Mouse (Mus musculus) midbrain, embryonic 14.5 days (tissue): ENCODE results near the gene Pip5kl1. TPM values are rescaled to one million over a fixed set of nuclear protein-coding genes. Genes with fewer than 3 reads are reported as not detected.

ENCODE experiments used
- ATAC-seq: fragments of 200-750 bp; cut with Nextera tagmentation; 2 replicates; pipeline ENCODE4 v1.8.0; 2017; ENCODE audit warnings: moderate number of reproducible peaks, moderate library complexity; ENCODE audit not compliant: low FRiP score, low TSS enrichment
- DNase-seq: peaks from one replicate; pipeline ENCODE4 v3.0.0-alpha.2; 2015
- H3K27ac ChIP-seq: fragments of 300-500 bp; sonication (generic); replicated peaks from 2 replicates; pipeline ENCODE4 v1.5.1; 2014; ENCODE audit warnings: mild to moderate bottlenecking, low read depth, low read length, moderate library complexity
- H3K27me3 ChIP-seq: fragments of 300-500 bp; sonication (generic); 2 replicates; pipeline ENCODE4 v1.6.1; 2014; ENCODE audit warnings: low read length, control low read depth, mixed read lengths; ENCODE audit not compliant: control insufficient read depth, insufficient read depth
- H3K36me3 ChIP-seq: fragments of 300-500 bp; sonication (generic); 2 replicates; pipeline ENCODE4 v1.6.1; 2014; ENCODE audit warnings: low read length, control low read depth; ENCODE audit not compliant: control insufficient read depth, insufficient read depth
- H3K4me1 ChIP-seq: fragments of 300-500 bp; sonication (generic); 2 replicates; pipeline ENCODE4 v1.6.1; 2014; ENCODE audit warnings: mild to moderate bottlenecking, antibody characterized with exemption, low read length, control low read depth; ENCODE audit not compliant: control insufficient read depth, insufficient read depth
- H3K4me2 ChIP-seq: fragments of 300-500 bp; sonication (generic); 2 replicates; pipeline ENCODE4 v1.6.1; 2014; ENCODE audit warnings: mild to moderate bottlenecking, low read length, moderate library complexity
- H3K4me3 ChIP-seq: fragments of 300-500 bp; sonication (generic); replicated peaks from 2 replicates; pipeline ENCODE4 v1.5.1; 2014; ENCODE audit warnings: low read depth, low read length
- H3K9ac ChIP-seq: fragments of 300-500 bp; sonication (generic); replicated peaks from 2 replicates; pipeline ENCODE4 v1.6.1; 2014; ENCODE audit warnings: mild to moderate bottlenecking, low read length, moderate library complexity
- H3K9me3 ChIP-seq: fragments of 300-500 bp; sonication (generic); 2 replicates; pipeline ENCODE4 v1.6.1; 2016; ENCODE audit warnings: low read length, control low read depth, mixed read lengths; ENCODE audit not compliant: control insufficient read depth
- WGBS: fragments of 180-500 bp; shearing (Covaris S2); extraction: QIAGEN DNeasy Blood & Tissue Kit; methylation state at CpG from one replicate; pipeline ENCODE4 v1.1.7; 2014; 5-methylcytosine and 5-hydroxymethylcytosine counted together
- polyA plus RNA-seq: library from polyadenylated mRNA; unstranded; fragments of >200 nt; fragmentation: Nextera tagmentation; extraction: Ambion mirVana; gene quantifications from 2 replicates; pipeline ENCODE4 v1.2.1, GENCODE M21; 2014

Gene Pip5kl1
- polyA plus RNA-seq, 1 experiment from 2014 or later = 7.1 TPM

DNA sequence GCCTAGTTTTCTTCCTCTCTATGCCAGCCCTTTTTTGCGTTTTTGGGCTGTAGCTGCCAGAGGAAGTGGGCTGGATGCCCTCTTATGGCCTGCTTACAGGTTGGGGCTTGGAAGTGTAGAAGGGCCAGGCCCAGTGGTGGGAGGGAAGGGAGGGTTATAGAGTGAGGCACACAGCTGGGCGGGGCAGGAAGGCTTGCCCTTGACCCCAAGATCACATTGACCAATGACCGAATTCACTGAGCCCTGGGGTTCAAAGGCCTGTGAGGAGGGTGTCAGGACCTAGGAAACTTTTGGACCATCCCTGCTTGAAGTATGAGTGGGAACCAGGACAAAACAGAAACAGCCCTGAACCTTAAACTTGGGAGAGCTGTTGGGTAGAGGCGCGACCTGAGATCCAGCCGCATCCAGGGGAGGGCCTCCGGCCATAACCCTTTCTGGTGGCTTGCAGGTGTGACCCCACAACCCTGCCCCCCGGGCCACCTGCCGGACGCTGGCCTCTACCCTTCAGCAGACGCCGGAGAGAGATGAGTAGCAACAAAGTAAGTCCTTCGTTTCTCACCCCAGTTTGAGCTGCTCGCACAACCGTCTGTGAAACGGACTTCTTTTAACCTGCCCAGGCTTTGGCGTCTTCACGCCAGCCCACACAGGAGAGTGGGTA is 34.3 kb downstream of the Pip5kl1 start:
- Histone ChIP-seq H3K9ac (no peak overlapping the region; the same call in 1 of the 2 replicates), H3K27ac (no peak overlapping the region), H3K9me3 (no peaks in the 10 kb centered on the region), H3K4me1 (peaks cover 5% of the 10 kb centered on the region; the same call in 1 of the 2 replicates), H3K4me3 (no peak overlapping the region), H3K36me3 (no peaks in the 10 kb centered on the region), H3K4me2 (peak overlapping the region; percentile 86), H3K27me3 (no peaks in the 10 kb centered on the region)
- 45% methylated on average over 18 of the region's 18 CpGs for WGBS
- DNase-seq (no peak), ATAC-seq (no peak)

DNA sequence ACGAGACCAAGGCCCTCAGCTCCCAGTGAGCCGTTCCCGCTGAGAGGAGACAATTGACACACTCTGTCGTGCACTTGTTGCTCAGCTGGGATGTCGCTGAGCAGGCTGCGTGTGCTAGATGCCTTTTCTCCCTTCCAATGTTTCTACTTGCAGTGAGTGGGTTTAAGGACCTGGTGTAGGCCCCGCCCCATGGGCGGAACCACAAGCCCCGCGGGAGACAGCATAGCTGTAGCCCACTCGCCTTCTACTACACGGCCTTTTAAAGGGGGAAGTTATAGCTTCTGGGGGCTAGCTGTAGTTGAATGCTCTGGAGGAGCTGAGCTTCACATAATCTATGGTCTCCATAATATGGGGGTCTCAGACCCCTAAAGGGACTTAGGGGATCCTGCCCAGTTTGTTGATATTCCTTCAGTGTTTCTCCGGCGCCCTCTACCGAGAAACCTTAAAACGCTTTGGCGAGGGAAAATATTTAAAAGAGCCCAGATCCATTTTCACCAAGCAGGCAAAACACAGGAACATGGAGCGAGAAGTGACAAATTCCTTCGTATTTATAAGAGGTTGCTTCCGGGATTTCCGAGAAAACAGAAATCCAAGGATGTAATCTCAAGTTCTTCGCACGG is 36.1 kb downstream of the Pip5kl1 start:
- no peak for ATAC-seq
- Histone ChIP-seq H3K4me1 (peaks cover 5% of the 10 kb centered on the region; the same call in 1 of the 2 replicates), H3K27me3 (no peaks in the 10 kb centered on the region), H3K27ac (no peak overlapping the region), H3K4me3 (peak overlapping the region; percentile 23), H3K9me3 (no peaks in the 10 kb centered on the region), H3K9ac (no peak overlapping the region), H3K36me3 (no peaks in the 10 kb centered on the region; the same call in 1 of the 2 replicates), H3K4me2 (peak overlapping the region; percentile 44)
- peak; percentile 60 for DNase-seq
- 18% methylated on average over 23 of the region's 23 CpGs for WGBS

DNA sequence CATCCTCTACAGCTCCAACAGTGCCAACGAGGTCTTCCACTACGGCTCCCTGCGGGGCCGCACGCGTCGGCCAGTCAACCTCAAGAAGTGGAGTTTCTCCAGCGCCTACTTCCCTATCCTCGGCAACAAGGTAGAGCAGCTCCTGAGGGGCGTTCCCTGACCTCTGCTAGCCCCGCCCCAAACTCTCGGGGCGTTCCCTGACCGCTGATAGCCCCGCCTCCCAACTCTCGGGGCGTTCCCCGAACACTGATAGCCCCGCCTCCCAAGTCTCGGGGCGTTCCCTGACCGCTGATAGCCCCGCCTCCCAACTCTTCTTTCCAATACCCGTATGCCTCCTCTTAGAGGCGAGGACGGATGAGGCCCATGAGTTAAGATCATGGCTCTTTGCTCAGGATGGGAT is 37.7 kb downstream of the Pip5kl1 start:
- H3K4me1 ChIP-seq = peaks cover 5% of the 10 kb centered on the region; the same call in 1 of the 2 replicates
- 70% methylated on average over 26 of the region's 26 CpGs for WGBS
- no peaks in the 10 kb centered on the region; the same call in 1 of the 2 replicates for H3K36me3 ChIP-seq
- no peaks in the 10 kb centered on the region for H3K9me3 ChIP-seq
- ATAC-seq = no peak
- H3K27me3 ChIP-seq = no peaks in the 10 kb centered on the region
- no peak overlapping the region for H3K4me3 ChIP-seq
- no peak overlapping the region for H3K4me2 ChIP-seq
- no peak overlapping the region for H3K27ac ChIP-seq
- no peak for DNase-seq
- no peak overlapping the region for H3K9ac ChIP-seq

DNA sequence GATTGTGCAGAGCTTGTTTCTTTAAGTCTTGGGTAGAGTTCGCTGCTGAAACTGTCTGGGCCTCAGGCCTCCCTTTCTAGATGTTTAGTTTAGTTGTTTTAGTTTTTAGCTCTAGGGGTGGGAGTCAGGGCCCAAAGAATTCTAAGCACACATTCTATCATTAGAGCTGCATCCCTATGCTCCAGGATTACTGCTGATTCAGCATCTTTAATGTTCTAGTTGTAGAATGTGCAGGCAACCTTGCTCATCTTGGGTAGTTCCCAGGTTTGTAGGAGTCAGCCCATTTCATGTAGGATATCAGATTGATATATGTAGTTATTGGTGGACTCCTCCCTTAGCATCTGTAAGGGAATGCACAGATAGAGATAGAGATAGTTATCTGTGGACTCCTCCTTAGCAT is 42.5 kb downstream of the Pip5kl1 start:
- no peak for DNase-seq
- Histone ChIP-seq H3K27ac (no peak overlapping the region), H3K4me3 (no peak overlapping the region), H3K4me2 (no peak overlapping the region), H3K27me3 (no peaks in the 10 kb centered on the region), H3K9me3 (no peaks in the 10 kb centered on the region), H3K9ac (no peak overlapping the region), H3K4me1 (peaks cover 14% of the 10 kb centered on the region; the same call in 1 of the 2 replicates), H3K36me3 (no peaks in the 10 kb centered on the region; the same call in 1 of the 2 replicates)
- ATAC-seq = no peak
- 100% methylated on average over 1 of the region's 1 CpGs for WGBS

DNA sequence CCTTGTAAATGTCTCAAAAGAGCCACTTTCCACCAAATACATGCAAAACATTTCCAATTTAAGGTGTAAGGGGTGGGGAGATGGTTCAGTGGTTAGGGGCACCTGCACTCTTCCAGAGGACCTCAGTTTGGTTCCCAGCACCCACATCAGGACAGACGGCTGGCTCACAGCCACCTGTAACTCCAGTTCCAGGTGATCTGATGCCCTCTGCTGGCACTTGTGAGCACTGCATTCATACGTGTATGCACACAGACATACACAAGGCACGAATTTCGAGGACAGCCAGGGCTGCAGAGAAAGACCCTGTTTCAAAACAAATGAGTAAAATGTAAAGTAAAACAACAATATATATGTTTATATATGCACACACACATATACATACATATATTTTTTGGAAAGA is 43.0 kb downstream of the Pip5kl1 start:
- Histone ChIP-seq H3K36me3 (no peaks in the 10 kb centered on the region; the same call in 1 of the 2 replicates), H3K4me1 (peaks cover 14% of the 10 kb centered on the region; the same call in 1 of the 2 replicates), H3K4me3 (no peak overlapping the region), H3K9me3 (no peaks in the 10 kb centered on the region), H3K27me3 (no peaks in the 10 kb centered on the region), H3K27ac (no peak overlapping the region), H3K9ac (no peak overlapping the region), H3K4me2 (no peak overlapping the region)
- DNase-seq = no peak
- WGBS = 92% methylated on average over 4 of the region's 4 CpGs
- no peak for ATAC-seq

DNA sequence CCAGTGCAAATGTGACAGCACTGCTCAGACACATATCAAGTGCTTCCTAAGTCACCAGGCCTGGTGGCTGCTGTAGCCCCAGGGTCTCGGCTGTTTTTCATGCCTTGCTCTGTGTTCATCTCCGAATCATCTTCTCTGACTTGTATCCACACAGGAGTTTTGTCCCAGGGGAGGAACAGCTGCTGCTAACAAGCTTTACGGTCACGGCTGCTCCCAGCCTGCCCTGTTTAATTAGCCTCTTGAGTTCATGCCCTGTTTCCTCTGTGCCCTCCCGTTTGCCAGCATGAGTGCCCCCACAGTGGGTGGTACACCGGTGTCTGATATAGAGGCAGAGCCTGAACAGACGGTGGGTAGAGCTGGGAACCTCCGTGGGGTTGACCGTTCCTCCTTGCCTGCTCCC is 43.5 kb downstream of the Pip5kl1 start:
- peaks cover 14% of the 10 kb centered on the region; the same call in 1 of the 2 replicates for H3K4me1 ChIP-seq
- peak overlapping the region; percentile 55 for H3K27ac ChIP-seq
- H3K4me3 ChIP-seq = no peak overlapping the region
- no peak for ATAC-seq
- no peaks in the 10 kb centered on the region for H3K27me3 ChIP-seq
- peak; percentile 65 for DNase-seq
- H3K4me2 ChIP-seq = no peak overlapping the region
- H3K36me3 ChIP-seq = no peaks in the 10 kb centered on the region; the same call in 1 of the 2 replicates
- no peaks in the 10 kb centered on the region for H3K9me3 ChIP-seq
- no peak overlapping the region for H3K9ac ChIP-seq
- WGBS = 35% methylated on average over 9 of the region's 9 CpGs

DNA sequence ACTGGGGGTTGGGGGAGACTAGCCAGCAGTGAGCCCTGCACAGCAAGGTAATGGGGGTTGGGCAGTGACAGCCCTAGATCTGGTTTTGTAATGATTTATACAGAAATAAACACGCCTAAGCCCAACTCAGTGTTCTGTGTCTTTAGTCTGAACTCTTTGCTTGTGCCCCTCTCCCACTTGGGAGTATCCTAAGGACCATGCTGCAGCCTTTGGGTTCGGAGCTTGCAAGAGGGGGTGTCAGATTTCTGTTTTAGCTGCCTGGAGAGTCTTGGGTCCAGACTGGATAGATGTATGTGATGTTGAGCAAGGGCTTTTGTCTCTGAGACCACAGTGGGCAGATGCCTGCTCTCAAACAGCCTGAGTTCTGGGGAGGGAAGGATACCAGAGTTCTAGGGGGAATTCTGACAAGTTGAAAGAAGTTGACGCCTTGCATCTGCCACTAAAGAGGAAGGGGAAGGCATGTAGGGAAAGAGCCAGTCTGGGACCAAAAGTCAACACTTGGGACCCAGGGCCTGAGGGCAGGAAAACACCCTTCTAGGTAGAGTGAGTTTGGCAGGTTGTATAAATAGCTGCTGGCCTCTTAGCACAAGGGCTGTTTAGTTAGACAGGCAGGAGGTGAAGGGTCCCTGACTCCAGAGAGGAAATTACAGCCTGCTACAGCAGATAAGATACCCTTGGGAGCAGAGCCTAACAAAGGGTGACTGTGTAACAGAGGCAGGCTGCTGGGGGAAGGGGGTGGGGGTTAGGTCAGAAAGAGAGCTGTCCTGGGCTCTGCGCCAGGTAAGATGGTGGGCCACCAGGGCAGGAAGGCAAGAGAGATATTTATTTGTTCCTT is 46.3 kb downstream of the Pip5kl1 start:
- Histone ChIP-seq H3K36me3 (no peaks in the 10 kb centered on the region), H3K4me1 (peaks cover 21% of the 10 kb centered on the region), H3K27me3 (no peaks in the 10 kb centered on the region), H3K27ac (peak overlapping the region; percentile 63), H3K9me3 (no peaks in the 10 kb centered on the region), H3K9ac (no peak overlapping the region; the same call in 1 of the 2 replicates), H3K4me2 (no peak overlapping the region), H3K4me3 (no peak overlapping the region)
- 49% methylated on average over 4 of the region's 4 CpGs for WGBS
- DNase-seq (peak; percentile 62), ATAC-seq (no peak)

DNA sequence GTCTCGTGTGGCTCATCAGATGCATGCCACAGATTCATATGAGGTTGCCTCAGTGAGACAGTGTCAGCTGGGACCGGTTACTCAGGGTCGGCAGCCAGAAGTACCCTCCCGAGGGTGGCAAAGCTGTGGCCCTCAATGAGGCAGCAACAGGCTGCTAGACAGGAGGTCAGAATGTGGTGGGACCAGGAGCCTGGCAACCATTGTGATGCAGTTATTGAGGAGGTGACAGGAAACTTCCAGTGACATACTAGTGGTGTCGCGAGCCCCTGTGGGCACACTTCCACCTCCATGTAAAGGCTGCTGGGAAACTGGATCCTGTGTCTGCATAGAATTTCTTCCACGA is 46.9 kb downstream of the Pip5kl1 start, which contains the start of gene Ak1:
TSS of gene Ak1 (plus strand) at position 242 of the 343 bp plus-strand sequence.
- no peak within 1 kb of the TSS for H3K4me3 ChIP-seq
- no peak for DNase-seq
- ATAC-seq = no peak
- H3K27ac ChIP-seq = peak within 1 kb of the TSS; percentile 63
- no peaks in the 10 kb centered on the region for H3K36me3 ChIP-seq
- no peak within 1 kb of the TSS; the same call in 1 of the 2 replicates for H3K9ac ChIP-seq
- no peaks in the 10 kb centered on the region for H3K27me3 ChIP-seq
- 47% methylated on average over 7 of the region's 7 CpGs for WGBS
- H3K9me3 ChIP-seq = no peaks in the 10 kb centered on the region
- H3K4me1 ChIP-seq = peaks cover 27% of the 10 kb centered on the region
- H3K4me2 ChIP-seq = no peak within 1 kb of the TSS
